ENCODE assay signal across 27 mouse cellular contexts in genomic region chr12:105105326-105105725, GRCm38 (mm10). TPM values are rescaled to one million over a fixed set of nuclear protein-coding genes. Genes with fewer than 3 reads are reported as not detected.
DNase-seq lines count a peak whose midpoint lies in the region; ATAC-seq and TF ChIP-seq lines count a peak whose summit lies in the region.
"Had no signal": no experiment of that assay in that cellular context is flagged by ENCODE, and none has a peak within 500 bp of the region (broad histone marks: within the 10 kb centered on the region; RNA-seq: fewer than 3 reads in every experiment).

No protein-coding gene starts in this region.

- no peaks in the 10 kb centered on the region for H3K9me3 ChIP-seq in forebrain, embryonic 11.5 days (ENCODE audit: control insufficient read depth, low read length)
- H3K9me3 ChIP-seq in forebrain, embryonic 13.5 days (replicated peaks) = no peaks in the 10 kb centered on the region
- no peaks in the 10 kb centered on the region for H3K9me3 ChIP-seq in heart, embryonic 10.5 days
- H3K9me3 ChIP-seq: G1E had no signal

- no peak for TF ChIP-seq CTCF in heart, adult 2 months (IDR thresholded peaks at IDR 0.05)

- H3K4me1 ChIP-seq in forebrain, embryonic 11.5 days (replicated peaks; ENCODE audit: control insufficient read depth, insufficient read depth, low read length) = no peaks in the 10 kb centered on the region
- peaks cover 7% of the 10 kb centered on the region for H3K4me1 ChIP-seq in forebrain, embryonic 13.5 days
- H3K4me1 ChIP-seq in heart, adult 2 months (ENCODE audit: control insufficient read depth, insufficient read depth, low read length) = no peaks in the 10 kb centered on the region; the same call in 1 of the 2 replicates
- H3K4me1 ChIP-seq in heart, embryonic 10.5 days = peaks cover 14% of the 10 kb centered on the region

- no peak overlapping the region for H3K4me2 ChIP-seq in forebrain, embryonic 11.5 days (ENCODE audit: low read depth, low read length, severe bottlenecking)
- H3K4me2 ChIP-seq in forebrain, embryonic 13.5 days = no peak overlapping the region

- H3K27me3 ChIP-seq in forebrain, embryonic 11.5 days (ENCODE audit: control insufficient read depth, insufficient read depth, low read length) = no peaks in the 10 kb centered on the region
- H3K27me3 ChIP-seq in forebrain, embryonic 13.5 days = no peaks in the 10 kb centered on the region
- H3K27me3 ChIP-seq in heart, adult 2 months (ENCODE audit: control insufficient read depth, insufficient read depth, low read length) = no peaks in the 10 kb centered on the region
- H3K27me3 ChIP-seq in heart, embryonic 10.5 days (ENCODE audit: insufficient read depth, poor library complexity, severe bottlenecking) = peaks cover 15% of the 10 kb centered on the region

- H3K79me2 ChIP-seq in heart, adult 2 months (replicated peaks; ENCODE audit: control insufficient read depth, insufficient read depth, low read length) = no peaks in the 10 kb centered on the region

- H3K9ac ChIP-seq in forebrain, embryonic 11.5 days (ENCODE audit: low read length) = no peak overlapping the region
- H3K9ac ChIP-seq in forebrain, embryonic 13.5 days = no peak overlapping the region
- no peak overlapping the region for H3K9ac ChIP-seq in heart, adult 2 months (ENCODE audit: low read depth, low read length)

- ATAC-seq in forebrain, embryonic 11.5 days (replicated peaks; ENCODE audit: low FRiP score) = no peak
- ATAC-seq in forebrain, embryonic 13.5 days = no peak
- ATAC-seq: activated CD4-positive, CD25-positive, alpha-beta regulatory T cell, adult 4 months; CD4-positive, CD25-positive, alpha-beta regulatory T cell, adult 4 months; Patski had no signal

- no peak for TF ChIP-seq POLR2A in heart, adult 2 months (IDR thresholded peaks at IDR 0.05; ENCODE audit: insufficient read depth, low read depth, low read length)

- H3K4me3 ChIP-seq in forebrain, embryonic 11.5 days (ENCODE audit: low read depth, low read length) = no peak overlapping the region
- no peak overlapping the region for H3K4me3 ChIP-seq in forebrain, embryonic 13.5 days
- no peak overlapping the region for H3K4me3 ChIP-seq in heart, adult 2 months
- no peak overlapping the region for H3K4me3 ChIP-seq in heart, embryonic 10.5 days

- TF ChIP-seq EP300 in heart, adult 2 months (IDR thresholded peaks at IDR 0.05; ENCODE audit: insufficient read depth, low read depth, low read length) = no peak

- DNase-seq in forebrain, embryonic 11.5 days (ENCODE audit: low spot score) = peak; percentile 20
- peak; percentile 68 for DNase-seq in heart, adult 11 months
- DNase-seq in heart, adult 2 months = no peak
- peak; percentile 60 for DNase-seq in heart, embryonic 10.5 days (ENCODE audit: low spot score)
- DNase-seq in heart, postnatal 4 days = no peak
- DNase-seq: adrenal gland, adult 2 months; adrenal gland, adult 8-10 months; adrenal gland, postnatal 10 days; adrenal gland, postnatal 14 days; adrenal gland, postnatal 25 days; adrenal gland, postnatal 36 days; B cell, adult 2 months; cerebellum, adult 11 months; cerebellum, adult 11-12 months; cerebellum, adult 18-20 months had no signal

- WGBS in forebrain, embryonic 11.5 days = 84% methylated on average over 5 of the region's 5 CpGs
- 87% methylated on average over 5 of the region's 5 CpGs for WGBS in forebrain, embryonic 13.5 days
- WGBS in heart, adult 2 months = 75% methylated on average over 5 of the region's 5 CpGs
- 75% methylated on average over 5 of the region's 5 CpGs for WGBS in heart, embryonic 10.5 days

- H3K27ac ChIP-seq in forebrain, embryonic 11.5 days (ENCODE audit: low read depth, low read length) = no peak overlapping the region
- H3K27ac ChIP-seq in forebrain, embryonic 13.5 days = no peak overlapping the region
- no peak overlapping the region for H3K27ac ChIP-seq in heart, adult 2 months
- no peak overlapping the region for H3K27ac ChIP-seq in heart, embryonic 10.5 days

- H3K36me3 ChIP-seq in forebrain, embryonic 11.5 days (ENCODE audit: control insufficient read depth, insufficient read depth, low read length) = no peaks in the 10 kb centered on the region
- no peaks in the 10 kb centered on the region for H3K36me3 ChIP-seq in forebrain, embryonic 13.5 days (ENCODE audit: poor library complexity, severe bottlenecking)
- no peaks in the 10 kb centered on the region for H3K36me3 ChIP-seq in heart, adult 2 months (ENCODE audit: control insufficient read depth, insufficient read depth, low read length)
- H3K36me3 ChIP-seq in heart, embryonic 10.5 days = no peaks in the 10 kb centered on the region
- H3K36me3 ChIP-seq: G1E had no signal

- intact Hi-C loops in heart, adult 2 months (cut with DNase I) = no loop called here

RNA-seq across cellular contexts. Expression of gene Tcl1b2, which starts 40.5 kb away (rescaled TPM):
- polyA plus RNA-seq in forebrain, embryonic 11.5 days (2014; fragmentation: Nextera tagmentation; extraction: Ambion mirVana) = not detected in 2 replicates
- polyA plus RNA-seq in forebrain, embryonic 13.5 days (2015; fragmentation: Nextera tagmentation; extraction: Ambion mirVana) = not detected in 2 replicates
- total RNA-seq in heart, adult 2 months (2021) = not detected
- not detected in 2 replicates for polyA plus RNA-seq in heart, adult 2 months (2012; rRNA removed)
- polyA plus RNA-seq in heart, embryonic 10.5 days (2016; fragmentation: Nextera tagmentation; extraction: Ambion mirVana) = not detected in 2 replicates
- total RNA-seq in heart, postnatal 4 days (2021) = not detected
- total RNA-seq: adrenal gland, adult 18-20 months; adrenal gland, adult 2 months; adrenal gland, adult 8-10 months; adrenal gland, postnatal 10 days; adrenal gland, postnatal 14 days; adrenal gland, postnatal 25 days; adrenal gland, postnatal 36 days; adrenal gland, postnatal 4 days; CH12.LX; ES-E14; G1E; MEL had no signal
- polyA plus RNA-seq: activated CD4-positive, CD25-positive, alpha-beta regulatory T cell, adult 4 months; adrenal gland, adult 2 months; C2C12; CD4-positive, CD25-positive, alpha-beta regulatory T cell, adult 4 months; G1E; Patski had no signal

RNA-seq across cellular contexts. Expression of gene Tcl1b1, which starts 54.2 kb away (rescaled TPM):
- polyA plus RNA-seq in forebrain, embryonic 11.5 days (2014; fragmentation: Nextera tagmentation; extraction: Ambion mirVana) = not detected in 2 replicates
- not detected in 2 replicates for polyA plus RNA-seq in forebrain, embryonic 13.5 days (2015; fragmentation: Nextera tagmentation; extraction: Ambion mirVana)
- total RNA-seq in heart, adult 2 months (2021) = not detected
- polyA plus RNA-seq in heart, adult 2 months (2012; rRNA removed) = not detected in 2 replicates
- not detected in 2 replicates for polyA plus RNA-seq in heart, embryonic 10.5 days (2016; fragmentation: Nextera tagmentation; extraction: Ambion mirVana)
- total RNA-seq in heart, postnatal 4 days (2021) = not detected
- total RNA-seq: adrenal gland, adult 18-20 months; adrenal gland, adult 2 months; adrenal gland, adult 8-10 months; adrenal gland, postnatal 10 days; adrenal gland, postnatal 14 days; adrenal gland, postnatal 25 days; adrenal gland, postnatal 36 days; adrenal gland, postnatal 4 days; CH12.LX; ES-E14; G1E; MEL had no signal
- polyA plus RNA-seq: activated CD4-positive, CD25-positive, alpha-beta regulatory T cell, adult 4 months; adrenal gland, adult 2 months; brain, embryonic 14.5 days; C2C12; CD4-positive, CD25-positive, alpha-beta regulatory T cell, adult 4 months; G1E; Patski had no signal

Comparison
In these comparisons a context has a peak if more than half of its experiments do, and no peak if none do; other contexts are left out.
1. DNase-seq: peak in forebrain, embryonic 11.5 days (single experiment), heart, adult 11 months (single experiment) and heart, embryonic 10.5 days (single experiment); none in heart, adult 2 months (0 of 2) and heart, postnatal 4 days (single experiment).